Mouse (Mus musculus) midbrain, embryonic 10.5 days (tissue): ENCODE data around the gene Tmod2. TPM values are rescaled to one million over a fixed set of nuclear protein-coding genes. Genes with fewer than 3 reads are reported as not detected.
"Not testable (repeated sequence)": the region's sequence is repeated elsewhere in the genome, so short reads cannot be mapped to it uniquely, and the experiment has no call there.

Source experiments
- DNase-seq: peaks from one replicate; pipeline ENCODE4 v3.0.0-alpha.2; 2017; ENCODE audit warnings: low spot score
- H3K27ac ChIP-seq: fragments of 300-500 bp; sonication (generic); replicated peaks from 2 replicates; pipeline ENCODE4 v1.5.1; 2016; ENCODE audit warnings: mild to moderate bottlenecking
- H3K27me3 ChIP-seq: fragments of 300-500 bp; sonication (generic); 2 replicates; pipeline ENCODE4 v1.6.1; 2016; ENCODE audit warnings: low read depth, mild to moderate bottlenecking; ENCODE audit not compliant: poor library complexity, severe bottlenecking
- H3K36me3 ChIP-seq: fragments of 300-500 bp; sonication (generic); 2 replicates; pipeline ENCODE4 v1.6.1; 2016; ENCODE audit warnings: mild to moderate bottlenecking, moderate library complexity
- H3K4me1 ChIP-seq: fragments of 300-500 bp; sonication (generic); 2 replicates; pipeline ENCODE4 v1.6.1; 2016
- H3K4me3 ChIP-seq: fragments of 300-500 bp; sonication (generic); 2 replicates; pipeline ENCODE4 v1.5.1; 2016; ENCODE audit warnings: mild to moderate bottlenecking, moderate library complexity
- H3K9me3 ChIP-seq: fragments of 300-500 bp; sonication (generic); replicated peaks from 2 replicates; pipeline ENCODE4 v1.6.1; 2016; ENCODE audit warnings: mild to moderate bottlenecking
- WGBS: fragments of 180-500 bp; shearing (Covaris S2); methylation state at CpG from one replicate; pipeline ENCODE4 v1.1.7; 2016; 5-methylcytosine and 5-hydroxymethylcytosine counted together
- polyA plus RNA-seq: library from polyadenylated mRNA; unstranded; fragments of >200 nt; fragmentation: Nextera tagmentation; extraction: Ambion mirVana; gene quantifications from 2 replicates; pipeline ENCODE4 v1.2.1, GENCODE M21; 2016

Gene Tmod2
- polyA plus RNA-seq, 1 experiment from 2014 or later, result 39.1 TPM

DNA sequence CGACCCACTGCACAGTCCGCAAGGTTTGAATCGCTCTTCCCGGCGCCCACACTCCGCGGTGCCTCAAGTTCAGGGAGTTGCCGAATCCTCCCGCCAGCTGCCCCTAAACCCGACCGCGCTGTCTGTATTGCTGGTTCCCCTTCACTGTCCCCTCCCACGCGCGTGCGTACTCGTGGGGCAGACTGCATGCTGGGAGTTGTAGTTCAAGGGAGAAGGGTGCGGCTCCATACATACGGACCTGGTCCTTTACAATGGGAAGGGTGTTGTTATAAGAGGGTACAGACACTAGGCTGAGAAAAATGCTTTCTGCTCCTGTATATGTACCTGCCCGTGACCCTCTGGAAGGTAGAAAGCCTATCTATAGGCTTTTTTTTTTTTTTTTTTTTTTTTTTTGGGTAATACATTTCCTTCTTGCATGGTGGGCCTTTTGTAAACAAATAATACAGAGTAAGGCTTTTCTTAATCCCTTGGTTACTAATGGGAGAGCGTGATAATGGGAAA lies 51.6 kb downstream of the Tmod2 start, which contains the start of gene Tmod3:
Gene Tmod3 (minus strand): TSS at position 146 of the 501 bp plus-strand sequence.
- Histone ChIP-seq H3K4me1 (peaks cover 21% of the 10 kb centered on the region), H3K27ac (peak within 1 kb of the TSS; percentile 88), H3K9me3 (no peaks in the 10 kb centered on the region), H3K4me3 (peak within 1 kb of the TSS; percentile 82), H3K36me3 (no peaks in the 10 kb centered on the region), H3K27me3 (no peaks in the 10 kb centered on the region)
- WGBS, result 3% methylated on average over 21 of the region's 21 CpGs
- peak; percentile 93 for DNase-seq

DNA sequence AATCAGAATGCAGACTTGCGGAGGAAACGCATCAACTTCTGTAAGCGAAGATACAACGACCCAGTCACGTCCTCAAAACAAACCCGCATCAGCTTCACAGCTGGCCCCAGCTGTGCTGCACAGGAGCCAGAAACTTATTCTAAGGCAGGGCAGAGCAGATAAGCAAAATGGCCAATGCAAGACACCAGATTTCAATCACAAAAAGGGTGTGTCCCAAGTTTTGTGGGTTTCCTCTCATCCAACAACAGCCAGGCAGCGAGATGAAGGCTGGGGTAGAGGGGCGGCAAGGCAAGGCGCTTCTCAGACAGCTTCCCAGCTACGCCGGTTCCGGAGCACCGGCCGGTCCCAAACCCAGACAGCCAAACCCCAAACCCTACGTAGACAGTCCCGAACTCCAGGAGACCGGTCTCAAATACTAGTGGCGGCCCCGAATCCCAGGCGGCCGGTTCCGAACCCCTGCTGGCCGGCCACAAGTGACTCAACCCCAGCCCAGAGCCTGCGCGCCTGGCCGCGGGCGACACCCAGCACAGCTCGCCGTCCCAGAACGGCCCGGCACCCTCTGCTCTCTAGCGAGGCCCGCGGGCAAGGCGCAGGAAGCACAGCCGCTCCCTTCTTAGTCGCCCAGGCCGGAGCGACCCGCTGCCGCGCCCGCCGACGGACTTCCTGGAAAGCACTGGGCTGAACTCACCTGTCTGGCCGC lies 52.2 kb downstream of the Tmod2 start:
- H3K36me3 ChIP-seq, result no peaks in the 10 kb centered on the region
- no peaks in the 10 kb centered on the region for H3K9me3 ChIP-seq
- DNase-seq, result no peak
- peaks cover 21% of the 10 kb centered on the region for H3K4me1 ChIP-seq
- peak overlapping the region; percentile 88 for H3K27ac ChIP-seq
- H3K4me3 ChIP-seq, result peak overlapping the region; percentile 82
- no peaks in the 10 kb centered on the region for H3K27me3 ChIP-seq
- under 1% methylated on average over 47 of the region's 47 CpGs for WGBS

DNA sequence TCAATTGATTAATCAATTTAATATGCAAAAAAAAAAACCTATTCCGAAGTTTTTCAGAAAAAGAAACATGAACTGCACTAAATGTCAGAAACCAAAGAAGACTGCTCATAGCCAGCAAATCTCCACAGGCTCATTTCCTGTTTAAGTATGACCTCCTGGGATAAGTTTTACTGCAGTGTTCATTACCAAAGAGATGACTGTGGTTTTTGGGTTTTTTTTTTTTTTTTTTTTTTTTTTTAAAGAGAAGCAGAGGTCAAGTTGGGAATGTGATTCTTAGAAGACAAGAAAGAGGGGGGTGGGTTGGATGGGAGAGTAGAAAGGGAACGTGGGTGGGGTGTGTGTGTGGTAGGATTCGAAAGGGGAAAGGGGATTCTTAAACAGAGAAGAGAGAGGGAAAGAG lies 52.8 kb downstream of the Tmod2 start:
- no peaks in the 10 kb centered on the region for H3K9me3 ChIP-seq
- H3K4me1 ChIP-seq, result peaks cover 21% of the 10 kb centered on the region
- WGBS, result 30% methylated on average over 3 of the region's 3 CpGs
- H3K27me3 ChIP-seq, result no peaks in the 10 kb centered on the region
- no peaks in the 10 kb centered on the region for H3K36me3 ChIP-seq
- H3K27ac ChIP-seq, result no peak overlapping the region; the same call in 1 of the 2 replicates
- no peak for DNase-seq
- H3K4me3 ChIP-seq, result peak overlapping the region; percentile 82

DNA sequence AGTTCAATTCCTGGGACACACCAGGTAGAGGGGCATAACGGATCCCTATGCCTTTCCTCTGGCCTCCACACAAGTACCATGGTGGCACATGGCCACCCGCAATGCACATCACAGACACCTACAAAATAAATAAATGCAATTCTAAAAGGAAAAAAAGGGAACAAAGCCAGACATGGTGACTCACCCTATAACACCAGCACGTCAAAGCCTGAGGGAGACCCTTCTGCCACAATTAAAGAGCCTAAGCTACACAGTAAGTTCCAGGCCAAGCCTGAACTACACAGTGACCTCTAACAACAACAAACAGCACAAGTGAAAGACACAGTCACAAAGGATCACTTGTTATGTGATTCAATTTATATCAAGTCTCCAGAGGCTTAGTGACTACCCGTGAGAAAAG lies 57.4 kb downstream of the Tmod2 start:
- H3K27me3 ChIP-seq, result no peaks in the 10 kb centered on the region
- peaks cover 14% of the 10 kb centered on the region for H3K4me1 ChIP-seq
- H3K4me3 ChIP-seq, result no peak overlapping the region
- no peaks in the 10 kb centered on the region for H3K9me3 ChIP-seq
- WGBS, result 81% methylated on average over 4 of the region's 4 CpGs
- no peak overlapping the region for H3K27ac ChIP-seq
- no peak for DNase-seq
- H3K36me3 ChIP-seq, result no peaks in the 10 kb centered on the region

DNA sequence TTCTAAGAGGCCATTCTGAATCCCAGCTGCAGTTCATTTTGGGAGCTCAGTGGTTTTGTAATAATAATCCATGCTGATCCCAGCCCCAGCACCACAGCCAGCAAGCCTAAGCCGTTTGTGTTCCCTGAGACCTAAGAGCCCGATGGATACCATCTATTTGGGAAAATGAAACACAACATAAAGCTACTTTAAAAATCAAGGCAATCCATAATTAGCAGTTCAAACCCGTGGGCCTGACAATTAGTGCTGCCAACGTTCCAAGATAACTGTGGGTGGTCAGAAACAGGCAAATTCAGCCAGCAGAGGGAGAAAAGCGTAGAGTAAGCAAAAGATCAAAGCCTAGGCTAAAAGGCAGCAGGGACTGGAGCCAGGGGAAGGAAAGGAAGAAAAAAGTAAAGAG lies 59.8 kb downstream of the Tmod2 start:
- no peaks in the 10 kb centered on the region for H3K36me3 ChIP-seq
- no peaks in the 10 kb centered on the region for H3K9me3 ChIP-seq
- H3K4me3 ChIP-seq, result no peak overlapping the region
- 62% methylated on average over 5 of the region's 5 CpGs for WGBS
- DNase-seq, result no peak
- no peak overlapping the region for H3K27ac ChIP-seq
- H3K4me1 ChIP-seq, result 0 out of 2 replicates have a peak, but pooled peaks cover 3% of the 10 kb centered on the region
- H3K27me3 ChIP-seq, result no peaks in the 10 kb centered on the region

DNA sequence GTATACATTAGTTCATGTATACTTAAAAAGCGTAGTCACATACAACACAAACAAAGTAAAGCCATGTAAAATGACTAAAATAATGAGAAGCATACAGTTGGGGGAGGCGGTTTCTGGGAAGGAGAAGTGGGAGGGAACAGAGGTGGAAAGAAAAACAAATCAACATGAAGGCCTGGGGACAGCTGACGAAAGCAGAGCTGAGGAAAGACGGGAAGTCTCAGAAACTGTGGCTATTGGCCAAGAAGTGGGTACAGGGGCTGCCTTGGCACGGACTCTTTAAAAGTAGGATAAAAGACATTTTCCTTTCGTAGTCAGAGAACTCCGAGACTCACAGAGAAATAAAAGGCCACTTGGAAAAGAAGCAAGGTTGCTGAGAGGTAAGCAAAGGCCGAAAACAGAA lies 62.1 kb downstream of the Tmod2 start:
- no peak for DNase-seq
- WGBS, result 83% methylated on average over 8 of the region's 8 CpGs
- Histone ChIP-seq H3K4me1 (0 out of 2 replicates have a peak, but pooled peaks cover 3% of the 10 kb centered on the region), H3K9me3 (no peaks in the 10 kb centered on the region), H3K27ac (no peak overlapping the region), H3K36me3 (no peaks in the 10 kb centered on the region), H3K27me3 (no peaks in the 10 kb centered on the region), H3K4me3 (no peak overlapping the region)

DNA sequence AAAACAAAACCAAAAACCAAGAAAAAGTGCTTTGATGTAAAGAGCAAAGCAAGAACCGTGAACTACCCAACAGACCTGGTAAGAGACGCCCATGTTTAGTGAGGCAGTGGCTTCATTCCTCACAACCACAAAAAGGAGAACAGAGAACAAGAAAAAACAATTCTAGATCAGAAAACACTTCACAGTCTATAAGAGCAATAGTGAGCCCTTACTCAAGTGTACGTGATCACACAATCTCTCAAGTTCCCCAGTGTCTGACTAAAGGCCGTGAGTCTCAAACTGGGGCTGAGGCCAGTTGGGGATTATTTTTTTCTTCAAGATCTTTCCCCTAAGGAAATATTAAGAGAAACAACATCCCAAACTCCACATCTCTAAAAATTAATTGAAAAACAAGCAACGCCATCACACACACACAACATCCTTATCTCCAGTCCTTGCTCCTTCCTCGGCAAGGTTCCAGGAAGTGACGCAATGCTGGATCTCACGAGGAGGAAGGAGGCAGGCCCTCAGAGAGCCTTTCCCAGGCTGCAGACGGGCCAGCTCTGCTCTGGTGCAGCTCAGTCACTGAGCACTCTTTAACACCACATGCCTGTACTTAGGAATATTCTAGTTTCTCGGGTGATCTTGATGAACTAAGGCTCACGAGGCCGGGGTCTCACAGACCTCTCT lies 64.1 kb downstream of the Tmod2 start:
- WGBS, result 87% methylated on average over 12 of the region's 12 CpGs
- H3K36me3 ChIP-seq, result no peaks in the 10 kb centered on the region
- no peak for DNase-seq
- no peaks in the 10 kb centered on the region for H3K27me3 ChIP-seq
- H3K4me3 ChIP-seq, result no peak overlapping the region
- H3K4me1 ChIP-seq, result peaks cover under 1% of the 10 kb centered on the region; the same call in 1 of the 2 replicates
- no peaks in the 10 kb centered on the region for H3K9me3 ChIP-seq
- H3K27ac ChIP-seq, result no peak overlapping the region

DNA sequence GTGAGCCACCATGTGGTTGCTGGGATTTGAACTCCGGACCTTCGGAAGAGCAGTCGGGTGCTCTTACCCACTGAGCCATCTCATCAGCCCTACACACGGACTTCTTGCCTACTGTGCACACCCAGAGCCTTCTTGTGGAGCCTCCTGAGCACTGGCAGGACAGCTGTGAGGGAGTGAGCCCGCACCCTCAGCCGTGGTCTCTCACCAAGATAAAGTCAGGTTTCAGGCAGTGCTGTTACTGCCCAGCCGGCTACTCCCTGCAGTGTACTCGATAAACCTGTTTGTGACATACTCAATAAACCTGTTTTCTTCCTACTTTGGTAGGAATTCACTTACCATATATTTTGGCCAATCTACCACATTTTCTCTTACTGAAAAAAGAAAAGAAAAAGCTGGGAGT lies 65.6 kb downstream of the Tmod2 start:
- no peaks in the 10 kb centered on the region for H3K9me3 ChIP-seq
- H3K27ac ChIP-seq, result no peak overlapping the region
- H3K36me3 ChIP-seq, result no peaks in the 10 kb centered on the region
- WGBS, result 89% methylated on average over 8 of the region's 8 CpGs
- H3K27me3 ChIP-seq, result no peaks in the 10 kb centered on the region
- no peak overlapping the region for H3K4me3 ChIP-seq
- DNase-seq, result no peak
- H3K4me1 ChIP-seq, result peaks cover 10% of the 10 kb centered on the region

DNA sequence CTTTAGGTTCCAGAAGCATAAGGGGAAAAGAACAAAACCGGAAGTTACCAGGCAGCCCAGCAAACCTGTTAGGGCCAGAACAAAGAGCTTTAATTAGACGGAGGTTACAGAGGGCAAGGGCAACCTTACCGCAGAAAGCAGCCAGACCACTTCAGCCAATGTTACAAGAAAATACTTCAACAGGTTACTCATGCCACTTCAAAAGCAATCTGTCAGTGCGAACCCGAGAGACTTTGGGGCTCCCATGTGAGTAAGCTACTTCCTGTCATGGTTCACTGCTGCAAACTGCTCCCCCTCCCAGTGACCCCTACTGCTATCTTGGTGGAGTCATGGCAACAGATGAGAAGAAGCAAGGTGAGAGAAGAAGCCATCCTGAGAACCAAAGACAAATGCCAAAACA lies 69.6 kb downstream of the Tmod2 start:
- Histone ChIP-seq H3K9me3 (no peaks in the 10 kb centered on the region), H3K4me3 (no peak overlapping the region), H3K4me1 (peaks cover 10% of the 10 kb centered on the region), H3K27ac (no peak overlapping the region), H3K36me3 (no peaks in the 10 kb centered on the region), H3K27me3 (no peaks in the 10 kb centered on the region)
- WGBS, result 26% methylated on average over 5 of the region's 5 CpGs
- no peak for DNase-seq

DNA sequence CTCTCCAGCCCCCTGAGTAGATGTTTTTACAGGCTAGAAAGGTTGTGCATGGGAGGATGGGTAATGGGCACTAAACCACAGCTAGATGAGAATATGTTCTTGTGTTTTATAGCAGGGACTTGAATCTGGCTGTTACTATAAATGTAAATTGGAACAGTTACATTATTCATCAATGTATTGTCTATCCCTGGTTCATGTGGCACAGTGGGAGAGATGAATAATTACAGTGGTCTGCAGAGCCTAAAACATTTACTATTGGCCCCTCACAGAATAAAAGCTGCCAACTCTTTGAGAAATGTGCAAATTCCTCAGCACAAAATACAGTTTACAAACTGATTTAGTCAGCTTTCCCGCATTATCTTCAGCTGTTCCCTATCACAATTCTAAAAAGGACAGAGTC lies 74.7 kb downstream of the Tmod2 start:
- peaks cover 11% of the 10 kb centered on the region for H3K36me3 ChIP-seq
- H3K27me3 ChIP-seq, result no peaks in the 10 kb centered on the region
- no peak for DNase-seq
- H3K9me3 ChIP-seq, result no peaks in the 10 kb centered on the region
- H3K4me3 ChIP-seq, result no peak overlapping the region
- H3K27ac ChIP-seq, result no peak overlapping the region
- 94% methylated on average over 1 of the region's 1 CpGs for WGBS
- peaks cover 3% of the 10 kb centered on the region for H3K4me1 ChIP-seq

DNA sequence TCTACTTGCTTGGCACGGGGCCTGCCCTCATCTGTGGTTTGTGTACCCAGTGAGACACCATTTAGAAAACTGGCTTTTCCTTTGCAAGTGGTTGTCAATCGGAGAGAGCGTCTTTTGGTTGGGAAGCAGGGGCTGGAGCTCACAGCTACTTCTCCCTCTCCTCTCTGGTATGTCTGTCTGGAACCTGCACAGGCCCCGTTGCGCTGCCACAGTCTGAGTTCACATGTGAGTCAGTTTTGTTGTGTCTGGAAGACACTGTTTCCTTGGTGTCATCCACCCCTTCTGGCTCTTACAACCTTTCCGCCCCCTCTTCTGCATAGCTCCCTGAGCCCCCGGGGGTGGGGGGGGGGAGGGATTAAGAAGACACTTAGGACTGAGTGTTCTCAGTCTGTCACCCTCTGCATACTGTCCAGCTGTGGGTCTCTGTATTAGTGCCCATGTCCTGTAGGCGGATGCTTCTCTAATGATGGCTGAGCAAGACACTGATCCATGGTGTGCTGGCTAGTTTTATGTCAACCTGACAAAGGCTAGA lies 76.6 kb downstream of the Tmod2 start:
- 94% methylated on average over 8 of the region's 8 CpGs for WGBS
- H3K27ac ChIP-seq, result no peak overlapping the region
- no peak overlapping the region for H3K4me3 ChIP-seq
- DNase-seq, result no peak
- no peaks in the 10 kb centered on the region for H3K4me1 ChIP-seq
- peaks cover 19% of the 10 kb centered on the region for H3K36me3 ChIP-seq
- no peaks in the 10 kb centered on the region for H3K27me3 ChIP-seq
- no peaks in the 10 kb centered on the region for H3K9me3 ChIP-seq

DNA sequence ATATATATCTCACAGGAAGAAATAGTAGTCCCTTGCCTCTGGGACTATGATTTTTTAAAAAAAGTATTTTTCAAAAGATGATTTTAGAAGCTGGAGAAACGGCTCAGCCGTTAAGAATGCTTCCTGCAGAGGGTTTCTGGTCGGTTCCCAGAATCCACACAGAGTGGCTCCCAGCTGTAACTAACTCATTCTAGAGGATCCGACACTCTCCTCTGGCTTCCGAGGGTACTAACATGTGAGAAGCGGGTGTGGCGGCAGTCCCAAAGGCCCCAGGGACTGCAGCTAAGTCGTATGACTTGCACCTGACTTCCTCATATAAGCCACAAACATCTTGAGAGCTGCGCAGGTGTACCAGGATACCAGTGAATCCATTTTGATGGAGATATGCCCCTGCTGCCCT lies 78.1 kb downstream of the Tmod2 start:
- not testable (repeated sequence) for DNase-seq, H3K27ac ChIP-seq, H3K4me3 ChIP-seq, H3K9me3 ChIP-seq, H3K27me3 ChIP-seq, H3K4me1 ChIP-seq
- 86% methylated on average over 9 of the region's 9 CpGs for WGBS
- H3K36me3 ChIP-seq, result peaks cover 29% of the 10 kb centered on the region

DNA sequence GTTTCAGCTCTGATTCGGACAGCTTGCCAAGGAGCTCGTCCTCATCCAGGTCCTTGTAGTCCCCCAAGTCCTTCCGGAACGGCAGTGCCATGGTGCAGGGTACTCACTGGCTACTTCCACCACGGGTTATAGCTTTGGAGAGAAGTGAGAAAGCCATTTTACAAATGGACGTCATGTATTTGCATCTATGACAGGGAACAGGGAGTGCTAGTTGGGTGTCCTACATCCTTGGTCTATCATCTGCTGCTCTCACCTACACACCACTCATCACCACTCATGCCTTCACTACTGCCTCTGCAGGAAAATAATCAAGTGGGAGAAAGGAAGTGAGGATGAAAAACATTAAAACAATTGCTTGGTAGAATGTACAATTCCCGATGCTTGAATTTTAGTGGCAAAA lies 78.7 kb downstream of the Tmod2 start:
- Histone ChIP-seq H3K27me3 (no peaks in the 10 kb centered on the region), H3K36me3 (peaks cover 35% of the 10 kb centered on the region), H3K27ac (no peak overlapping the region), H3K9me3 (no peaks in the 10 kb centered on the region), H3K4me1 (no peaks in the 10 kb centered on the region), H3K4me3 (no peak overlapping the region)
- DNase-seq, result no peak
- WGBS, result 93% methylated on average over 7 of the region's 7 CpGs
